Mouse (Mus musculus): ENCODE data around the gene Romo1. TPM values are rescaled to one million over a fixed set of nuclear protein-coding genes. Genes with fewer than 3 reads are reported as not detected.
"Not testable (repeated sequence)": the region's sequence is repeated elsewhere in the genome, so short reads cannot be mapped to it uniquely, and the experiment has no call there.

Gene Romo1
- polyA plus RNA-seq, 1 experiment from 2014 or later, result 467 TPM

- H3K4me1 ChIP-seq (replicated peaks; ENCODE audit: control insufficient read depth, insufficient read depth, low read length); H3K4me2 ChIP-seq (ENCODE audit: low read length); H3K27ac ChIP-seq (ENCODE audit: low read depth); H3K27me3 ChIP-seq (replicated peaks; ENCODE audit: control insufficient read depth, insufficient read depth, low read length); DNase-seq (ENCODE audit: low spot score); H3K36me3 ChIP-seq (ENCODE audit: control insufficient read depth, insufficient read depth, low read length); H3K4me3 ChIP-seq (ENCODE audit: low read depth, low read length); H3K9ac ChIP-seq (ENCODE audit: low read length); ATAC-seq (replicated peaks; ENCODE audit: low FRiP score, low TSS enrichment, low read depth); H3K9me3 ChIP-seq (ENCODE audit: control insufficient read depth, low read length): not testable (repeated sequence)
- WGBS, result 68% methylated on average over 7 of the region's 7 CpGs
Observed at GRCm38 (mm10) chr2:156189241-156189640, 45.4 kb downstream of the Romo1 start.

- ATAC-seq (replicated peaks; ENCODE audit: low FRiP score, low TSS enrichment, low read depth) (no peak), DNase-seq (ENCODE audit: low spot score) (no peak)
- Histone ChIP-seq H3K4me2 (ENCODE audit: low read length) (no peak overlapping the region), H3K9ac (ENCODE audit: low read length) (no peak overlapping the region), H3K27ac (ENCODE audit: low read depth) (no peak overlapping the region), H3K9me3 (ENCODE audit: control insufficient read depth, low read length) (no peaks in the 10 kb centered on the region), H3K27me3 (replicated peaks; ENCODE audit: control insufficient read depth, insufficient read depth, low read length) (no peaks in the 10 kb centered on the region), H3K4me1 (replicated peaks; ENCODE audit: control insufficient read depth, insufficient read depth, low read length) (no peaks in the 10 kb centered on the region), H3K4me3 (ENCODE audit: low read depth, low read length) (no peak overlapping the region), H3K36me3 (ENCODE audit: control insufficient read depth, insufficient read depth, low read length) (no peaks in the 10 kb centered on the region)
- WGBS, result 81% methylated on average over 14 of the region's 14 CpGs
Observed at GRCm38 (mm10) chr2:156190004-156190896, 46.4 kb downstream of the Romo1 start.

- H3K9ac ChIP-seq (ENCODE audit: low read length), result no peak overlapping the region
- ATAC-seq (replicated peaks; ENCODE audit: low FRiP score, low TSS enrichment, low read depth) (no peak), DNase-seq (ENCODE audit: low spot score) (no peak)
- no peaks in the 10 kb centered on the region for H3K27me3 ChIP-seq (replicated peaks; ENCODE audit: control insufficient read depth, insufficient read depth, low read length)
- H3K27ac ChIP-seq (ENCODE audit: low read depth), result no peak overlapping the region
- WGBS, result 94% methylated on average over 2 of the region's 2 CpGs
- peaks cover 4% of the 10 kb centered on the region; the same call in 1 of the 2 replicates for H3K4me1 ChIP-seq (replicated peaks; ENCODE audit: control insufficient read depth, insufficient read depth, low read length)
- H3K4me2 ChIP-seq (ENCODE audit: low read length), result no peak overlapping the region
- no peak overlapping the region for H3K4me3 ChIP-seq (ENCODE audit: low read depth, low read length)
- no peaks in the 10 kb centered on the region for H3K9me3 ChIP-seq (ENCODE audit: control insufficient read depth, low read length)
- H3K36me3 ChIP-seq (ENCODE audit: control insufficient read depth, insufficient read depth, low read length), result no peaks in the 10 kb centered on the region
Observed at GRCm38 (mm10) chr2:156191540-156191939, 47.7 kb downstream of the Romo1 start.

- WGBS, result 74% methylated on average over 2 of the region's 2 CpGs
- DNase-seq (ENCODE audit: low spot score), result no peak
- peaks cover 4% of the 10 kb centered on the region; the same call in 1 of the 2 replicates for H3K4me1 ChIP-seq (replicated peaks; ENCODE audit: control insufficient read depth, insufficient read depth, low read length)
- no peak overlapping the region for H3K9ac ChIP-seq (ENCODE audit: low read length)
- no peak overlapping the region for H3K4me3 ChIP-seq (ENCODE audit: low read depth, low read length)
- ATAC-seq (replicated peaks; ENCODE audit: low FRiP score, low TSS enrichment, low read depth), result no peak
- no peaks in the 10 kb centered on the region for H3K36me3 ChIP-seq (ENCODE audit: control insufficient read depth, insufficient read depth, low read length)
- no peak overlapping the region for H3K4me2 ChIP-seq (ENCODE audit: low read length)
- H3K27ac ChIP-seq (ENCODE audit: low read depth), result no peak overlapping the region
- H3K27me3 ChIP-seq (replicated peaks; ENCODE audit: control insufficient read depth, insufficient read depth, low read length), result no peaks in the 10 kb centered on the region
- H3K9me3 ChIP-seq (ENCODE audit: control insufficient read depth, low read length), result no peaks in the 10 kb centered on the region
Observed at GRCm38 (mm10) chr2:156192068-156192467, 48.2 kb downstream of the Romo1 start.

GRCm38 (mm10) chr2:156193066-156193862 lies 49.4 kb downstream of the Romo1 start:
- Histone ChIP-seq H3K4me3 (ENCODE audit: low read depth, low read length) (no peak overlapping the region), H3K4me1 (replicated peaks; ENCODE audit: control insufficient read depth, insufficient read depth, low read length) (peaks cover 7% of the 10 kb centered on the region), H3K9ac (ENCODE audit: low read length) (no peak overlapping the region), H3K36me3 (ENCODE audit: control insufficient read depth, insufficient read depth, low read length) (no peaks in the 10 kb centered on the region), H3K4me2 (ENCODE audit: low read length) (no peak overlapping the region), H3K27me3 (replicated peaks; ENCODE audit: control insufficient read depth, insufficient read depth, low read length) (no peaks in the 10 kb centered on the region), H3K27ac (ENCODE audit: low read depth) (no peak overlapping the region), H3K9me3 (ENCODE audit: control insufficient read depth, low read length) (no peaks in the 10 kb centered on the region)
- WGBS, result 87% methylated on average over 3 of the region's 3 CpGs
- DNase-seq (ENCODE audit: low spot score) (no peak), ATAC-seq (replicated peaks; ENCODE audit: low FRiP score, low TSS enrichment, low read depth) (no peak)

- Histone ChIP-seq H3K27ac (ENCODE audit: low read depth) (no peak overlapping the region), H3K27me3 (replicated peaks; ENCODE audit: control insufficient read depth, insufficient read depth, low read length) (no peaks in the 10 kb centered on the region), H3K4me1 (replicated peaks; ENCODE audit: control insufficient read depth, insufficient read depth, low read length) (peaks cover 14% of the 10 kb centered on the region), H3K4me2 (ENCODE audit: low read length) (no peak overlapping the region), H3K9me3 (ENCODE audit: control insufficient read depth, low read length) (no peaks in the 10 kb centered on the region), H3K9ac (ENCODE audit: low read length) (no peak overlapping the region), H3K36me3 (ENCODE audit: control insufficient read depth, insufficient read depth, low read length) (no peaks in the 10 kb centered on the region), H3K4me3 (ENCODE audit: low read depth, low read length) (no peak overlapping the region)
- DNase-seq (ENCODE audit: low spot score), result no peak
- ATAC-seq (replicated peaks; ENCODE audit: low FRiP score, low TSS enrichment, low read depth), result no peak
Observed at GRCm38 (mm10) chr2:156194571-156194970, 50.7 kb downstream of the Romo1 start.

Other genes with a start within 250 kb of the Romo1 start
- gene Uqcc1, start 213.7 kb upstream of the Romo1 start, polyA plus RNA-seq (2014; fragmentation: Nextera tagmentation; extraction: Ambion mirVana), result 64.0 and 64.9 TPM in 2 replicates
- not detected in 2 replicates for gene Gm15557, start 203.3 kb upstream of the Romo1 start, polyA plus RNA-seq (2014; fragmentation: Nextera tagmentation; extraction: Ambion mirVana)
- gene Gdf5, start 198.7 kb upstream of the Romo1 start, polyA plus RNA-seq (2014; fragmentation: Nextera tagmentation; extraction: Ambion mirVana), result 0.81 and 1.8 TPM in 2 replicates
- 21.5 and 22.8 TPM in 2 replicates for gene Cep250, start 187.6 kb upstream of the Romo1 start, polyA plus RNA-seq (2014; fragmentation: Nextera tagmentation; extraction: Ambion mirVana)
- gene 6430550D23Rik, start 136.1 kb upstream of the Romo1 start, polyA plus RNA-seq (2014; fragmentation: Nextera tagmentation; extraction: Ambion mirVana), result 1.4 and 2.5 TPM in 2 replicates
- 232 and 255 TPM in 2 replicates for gene Ergic3, start 136.0 kb upstream of the Romo1 start, polyA plus RNA-seq (2014; fragmentation: Nextera tagmentation; extraction: Ambion mirVana)
- gene Fer1l4, start 91.1 kb upstream of the Romo1 start, polyA plus RNA-seq (2014; fragmentation: Nextera tagmentation; extraction: Ambion mirVana), result 0.05 and 0.17 TPM in 2 replicates
- gene Spag4, start 78.9 kb upstream of the Romo1 start, polyA plus RNA-seq (2014; fragmentation: Nextera tagmentation; extraction: Ambion mirVana), result 3.0 and 4.0 TPM in 2 replicates
- gene Cpne1, start 32.1 kb upstream of the Romo1 start, polyA plus RNA-seq (2014; fragmentation: Nextera tagmentation; extraction: Ambion mirVana), result 46.2 and 50.3 TPM in 2 replicates
- gene Rbm12, start 32.1 kb upstream of the Romo1 start, polyA plus RNA-seq (2014; fragmentation: Nextera tagmentation; extraction: Ambion mirVana), result 29.1 and 31.6 TPM in 2 replicates
- 13.3 and 13.6 TPM in 2 replicates for gene Gm28036, start 16.9 kb upstream of the Romo1 start, polyA plus RNA-seq (2014; fragmentation: Nextera tagmentation; extraction: Ambion mirVana)
- 51.1 and 52.8 TPM in 2 replicates for gene Nfs1, start 147 bp downstream of the Romo1 start, polyA plus RNA-seq (2014; fragmentation: Nextera tagmentation; extraction: Ambion mirVana)
- 622 and 652 TPM in 2 replicates for gene Rbm39, start 36.2 kb downstream of the Romo1 start, polyA plus RNA-seq (2014; fragmentation: Nextera tagmentation; extraction: Ambion mirVana)
- gene Phf20, start 52.4 kb downstream of the Romo1 start, polyA plus RNA-seq (2014; fragmentation: Nextera tagmentation; extraction: Ambion mirVana), result 72.4 and 76.1 TPM in 2 replicates
- gene Cnbd2, start 168.3 kb downstream of the Romo1 start, polyA plus RNA-seq (2014; fragmentation: Nextera tagmentation; extraction: Ambion mirVana), result 3.3 and 4.2 TPM in 2 replicates
- 55.2 and 66.7 TPM in 2 replicates for gene Scand1, start 168.7 kb downstream of the Romo1 start, polyA plus RNA-seq (2014; fragmentation: Nextera tagmentation; extraction: Ambion mirVana)

Measured in intestine, embryonic 14.5 days (tissue).